Mouse (Mus musculus) liver, embryonic 14.5 days (tissue): ENCODE measurements around the gene Aebp2. TPM values are rescaled to one million over a fixed set of nuclear protein-coding genes. Genes with fewer than 3 reads are reported as not detected.

ENCODE experiments used
- ATAC-seq: fragments of 200-750 bp; cut with Nextera tagmentation; 2 replicates; pipeline ENCODE4 v1.8.0; 2017; ENCODE audit warnings: moderate number of reproducible peaks, mild to moderate bottlenecking, moderate library complexity; ENCODE audit not compliant: insufficient read depth
- DNase-seq, 3 experiments: peaks; one replicate each; pipeline ENCODE4 v3.0.0-alpha.2; 2012 to 2013; ENCODE audit warnings: low read depth in 3 of 3, low spot score in 3 of 3
- H3K27ac ChIP-seq: fragments of 300-500 bp; sonication (generic); 2 replicates; pipeline ENCODE4 v1.5.1; 2014; ENCODE audit warnings: moderate library complexity, mild to moderate bottlenecking, control low read depth, inconsistent platforms
- H3K27me3 ChIP-seq: fragments of 300-500 bp; sonication (generic); 2 replicates; pipeline ENCODE4 v1.6.1; 2014; ENCODE audit warnings: mild to moderate bottlenecking, low read length, moderate library complexity; ENCODE audit not compliant: control insufficient read depth, insufficient read depth
- H3K36me3 ChIP-seq: fragments of 300-500 bp; sonication (generic); replicated peaks from 2 replicates; pipeline ENCODE4 v1.6.1; 2014; ENCODE audit warnings: low read depth; ENCODE audit not compliant: control insufficient read depth, insufficient read depth
- H3K4me1 ChIP-seq, 2 experiments: fragments of 200-500 bp in 1 of 2; fragments of 300-500 bp in 1 of 2; sonication (generic) in 1 of 2; replicated peaks; 2 replicates each; pipeline ENCODE4 v1.6.1; 2012 to 2014; ENCODE audit warnings: antibody characterized with exemption in 1 of 2, inconsistent platforms in 1 of 2, low read length in 1 of 2; ENCODE audit not compliant: control insufficient read depth in 2 of 2, insufficient read depth in 2 of 2
- H3K4me2 ChIP-seq: fragments of 300-500 bp; sonication (generic); 2 replicates; pipeline ENCODE4 v1.6.1; 2014; ENCODE audit warnings: low read depth, mild to moderate bottlenecking, control low read depth, moderate library complexity
- H3K4me3 ChIP-seq, 2 experiments: fragments of 200-500 bp in 1 of 2; fragments of 300-500 bp in 1 of 2; sonication (generic) in 1 of 2; 2 replicates each; pipeline ENCODE4 v1.5.1; 2012 to 2014; ENCODE audit warnings: low read depth in 2 of 2, low read length in 2 of 2, mild to moderate bottlenecking in 2 of 2, control low read depth in 1 of 2, inconsistent platforms in 1 of 2, moderate library complexity in 1 of 2; ENCODE audit not compliant: insufficient read depth in 1 of 2
- H3K9ac ChIP-seq: fragments of 300-500 bp; sonication (generic); replicated peaks from 2 replicates; pipeline ENCODE4 v1.6.1; 2014; ENCODE audit warnings: mild to moderate bottlenecking, control low read depth, moderate library complexity
- H3K9me3 ChIP-seq: fragments of 300-500 bp; sonication (generic); 2 replicates; pipeline ENCODE4 v1.6.1; 2016; ENCODE audit warnings: low read length, mixed read lengths; ENCODE audit not compliant: control insufficient read depth
- CTCF ChIP-seq: IDR thresholded peaks from 2 replicates; pipeline ENCODE4 v1.5.1; 2016; ENCODE audit warnings: antibody characterized with exemption, low read depth, control low read depth
- EP300 ChIP-seq: IDR thresholded peaks from 2 replicates; pipeline ENCODE4 v1.6.1; 2016; ENCODE audit warnings: antibody characterized with exemption, low read depth
- WGBS: fragments of 180-500 bp; shearing (Covaris S2); extraction: QIAGEN DNeasy Blood & Tissue Kit; methylation state at CpG from one replicate; pipeline ENCODE4 v1.1.7; 2014; ENCODE audit not compliant: insufficient replicate concordance; 5-methylcytosine and 5-hydroxymethylcytosine counted together
- polyA plus RNA-seq, 2 experiments: library from polyadenylated mRNA; depleted of rRNA in 1 of 2; stranded (reverse) in 1 of 2; unstranded in 1 of 2; fragments of >200 nt; fragmentation: Nextera tagmentation in 1 of 2; extraction: Ambion mirVana in 1 of 2; gene quantifications; 2 replicates each; pipeline versions ENCODE4 v1.2.1 to v1.2.3; 2012 to 2014

The Aebp2 gene
- polyA plus RNA-seq, 2 experiments, result 3.3 to 10.7 TPM

DNA sequence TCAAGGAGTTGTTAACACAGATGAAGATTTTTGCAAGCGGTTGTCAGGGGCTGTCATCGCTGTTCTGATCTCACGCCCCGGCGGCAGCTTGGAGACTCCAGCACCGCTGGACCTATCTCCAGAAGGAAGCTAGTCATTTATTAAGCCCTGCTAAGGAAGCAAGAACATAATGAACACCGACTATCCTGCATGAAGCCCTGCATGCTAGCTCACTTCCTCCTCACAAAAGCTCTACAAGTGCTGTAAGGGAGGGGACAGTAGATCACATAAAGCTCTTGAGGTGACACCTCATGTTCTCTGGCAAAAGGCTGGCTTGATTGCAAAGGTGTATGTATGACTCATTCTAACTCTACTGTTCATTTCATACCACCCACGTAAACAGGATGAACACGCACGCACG is 7.8 kb upstream of the Aebp2 start:
- DNase-seq (no peak), ATAC-seq (no peak)
- TF ChIP-seq CTCF (no peak), EP300 (no peak)
- no peaks in the 10 kb centered on the region for H3K27me3 ChIP-seq
- no peaks in the 10 kb centered on the region for H3K4me1 ChIP-seq
- no peak overlapping the region for H3K4me3 ChIP-seq
- no peaks in the 10 kb centered on the region for H3K9me3 ChIP-seq
- no peak overlapping the region for H3K4me2 ChIP-seq
- no peak overlapping the region for H3K9ac ChIP-seq
- WGBS, result 62% methylated on average over 11 of the region's 11 CpGs
- H3K36me3 ChIP-seq, result no peaks in the 10 kb centered on the region
- H3K27ac ChIP-seq, result no peak overlapping the region

DNA sequence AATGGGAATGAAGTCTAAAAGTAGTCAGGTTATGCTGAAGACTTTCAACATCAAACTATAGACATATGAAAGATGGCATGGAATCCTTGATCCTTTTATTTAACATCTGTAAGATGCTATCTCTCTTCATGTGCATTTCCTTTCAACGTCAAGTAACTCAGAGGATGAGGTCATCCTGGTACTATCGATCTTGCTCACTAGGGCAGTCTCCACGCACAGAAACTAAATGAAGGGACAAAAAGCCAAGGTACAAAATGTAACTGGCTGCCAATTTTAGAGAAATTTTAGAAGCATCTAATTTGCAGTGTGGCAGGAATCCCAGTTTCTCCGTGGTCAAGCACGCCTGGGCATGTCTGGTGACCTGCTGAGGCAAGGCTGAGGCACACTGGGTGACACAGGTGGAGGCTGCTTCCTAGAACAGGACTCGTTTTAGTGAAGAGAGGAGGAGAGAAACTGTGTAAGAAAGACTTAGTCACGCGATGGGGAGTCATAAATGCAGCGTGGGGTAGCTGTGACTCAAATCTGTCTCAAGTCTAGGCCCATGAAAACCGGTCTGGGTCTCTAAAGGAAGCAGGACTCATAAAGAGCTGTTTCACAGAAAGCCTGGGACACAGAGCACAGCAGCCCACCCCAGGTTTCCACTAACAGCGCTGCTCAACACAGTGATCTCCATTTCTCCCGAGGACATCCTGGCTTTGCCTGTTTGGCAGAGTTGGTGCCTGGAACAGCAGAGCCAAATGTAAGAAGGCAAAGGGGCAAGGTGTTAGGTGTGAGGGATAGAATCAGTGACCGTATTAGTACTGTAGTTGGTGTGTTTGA is 1.7 kb upstream of the Aebp2 start:
- H3K4me2 ChIP-seq, result no peak overlapping the region
- H3K27me3 ChIP-seq, result no peaks in the 10 kb centered on the region
- TF ChIP-seq CTCF (no peak), EP300 (no peak)
- ATAC-seq (no peak), DNase-seq (no peak)
- peaks cover 3 to 5% of the 10 kb centered on the region in 2 experiments for H3K4me1 ChIP-seq
- H3K27ac ChIP-seq, result no peak overlapping the region
- no peaks in the 10 kb centered on the region for H3K36me3 ChIP-seq
- 56% methylated on average over 13 of the region's 13 CpGs for whole genome bisulfite sequencing
- no peak overlapping the region for H3K4me3 ChIP-seq
- H3K9ac ChIP-seq, result no peak overlapping the region
- no peaks in the 10 kb centered on the region for H3K9me3 ChIP-seq

DNA sequence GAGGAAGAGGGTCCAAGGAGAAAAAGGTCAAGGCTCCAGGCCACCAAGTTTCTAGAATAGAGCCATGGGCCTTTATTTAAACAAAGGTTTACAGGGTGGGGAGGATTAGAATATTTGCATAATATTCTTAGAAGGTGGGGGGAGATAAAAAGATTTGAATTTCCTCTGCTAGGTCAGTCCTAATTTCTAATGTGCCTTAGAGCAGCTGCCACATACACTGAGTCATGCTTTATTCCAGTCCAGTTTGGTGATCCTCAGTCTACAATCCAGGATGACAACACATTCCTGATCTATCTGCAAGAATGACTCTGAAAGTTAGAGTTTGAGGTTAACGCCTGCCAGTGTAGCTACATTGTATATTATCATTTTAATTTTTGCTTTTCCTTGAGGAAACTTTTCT is 841 bp upstream of the Aebp2 start:
- Histone ChIP-seq H3K27ac (no peak overlapping the region), H3K4me1 (peaks cover 7 to 11% of the 10 kb centered on the region in 2 experiments)
- WGBS, result 73% methylated on average over 1 of the region's 1 CpGs

DNA sequence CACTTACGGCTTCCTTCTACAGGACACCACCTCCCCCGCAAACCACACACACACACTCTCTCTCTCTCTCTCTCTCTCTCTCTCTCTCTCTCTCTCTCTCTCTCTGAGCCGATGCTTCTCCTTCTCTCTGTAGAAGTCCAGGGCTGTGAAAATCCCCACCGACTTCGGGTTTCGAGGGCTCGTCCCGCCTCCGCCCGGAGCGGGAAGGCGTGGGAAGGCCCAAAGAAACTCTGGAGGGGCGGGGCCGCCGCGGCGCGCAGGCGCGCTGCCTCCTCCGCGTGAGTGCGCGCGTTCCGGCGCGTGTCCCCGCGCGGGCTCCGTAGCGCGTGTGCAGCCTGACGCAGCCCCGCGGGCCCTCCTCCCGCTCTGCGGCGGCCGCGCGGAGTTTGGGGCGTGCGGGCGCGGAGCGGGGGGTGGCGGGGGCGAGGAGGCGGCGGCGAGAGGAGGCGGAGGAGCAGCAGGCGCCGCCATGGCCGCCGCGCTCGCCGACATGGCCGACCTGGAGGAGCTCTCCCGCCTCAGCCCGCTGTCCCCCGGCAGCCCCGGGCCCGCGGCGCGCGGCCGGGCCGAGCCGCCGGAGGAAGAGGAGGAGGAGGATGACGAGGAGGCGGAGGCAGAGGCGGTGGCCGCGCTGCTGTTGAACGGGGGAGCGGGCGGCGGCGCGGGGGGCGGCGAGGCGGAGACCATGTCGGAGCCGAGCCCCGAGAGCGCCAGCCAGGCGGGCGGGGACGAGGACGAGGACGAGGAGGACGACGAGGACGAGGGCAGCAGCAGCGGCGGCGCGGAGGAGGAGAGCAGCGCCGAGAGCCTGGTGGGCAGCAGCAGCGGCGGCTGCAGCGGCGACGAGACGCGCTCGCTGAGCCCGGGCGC is 998 bp downstream of the Aebp2 start:
- H3K4me1 ChIP-seq, result peaks cover 7 to 13% of the 10 kb centered on the region in 2 experiments
- H3K27me3 ChIP-seq, result no peaks in the 10 kb centered on the region
- DNase-seq (peak; percentile 78 to 80 (median 78)), ATAC-seq (peak; percentile 93)
- TF ChIP-seq CTCF, result no peak
- TF ChIP-seq EP300, result no peak
- no peaks in the 10 kb centered on the region for H3K36me3 ChIP-seq
- peak overlapping the region; percentile 80 to 90 for H3K4me3 ChIP-seq
- H3K9ac ChIP-seq, result peak overlapping the region; percentile 82
- peak overlapping the region; percentile 85 for H3K4me2 ChIP-seq
- peak overlapping the region; percentile 62 for H3K27ac ChIP-seq
- under 1% methylated on average over 109 of the region's 117 CpGs for WGBS
- H3K9me3 ChIP-seq, result no peaks in the 10 kb centered on the region

More for the DNA sequence above, 841 bp upstream of the Aebp2 start:
- ATAC-seq (no peak), DNase-seq (no peak)
- no peaks in the 10 kb centered on the region for H3K9me3 ChIP-seq
- H3K27me3 ChIP-seq, result no peaks in the 10 kb centered on the region
- no peak overlapping the region for H3K9ac ChIP-seq
- no peaks in the 10 kb centered on the region for H3K36me3 ChIP-seq
- no peak for TF ChIP-seq EP300
- H3K4me3 ChIP-seq, result no peak overlapping the region
- H3K4me2 ChIP-seq, result no peak overlapping the region
